Mouse (Mus musculus) testis, postnatal 14 days (tissue): Measurements from ENCODE around the gene Apof.
"Not testable (repeated sequence)": the region's sequence is repeated elsewhere in the genome, so short reads cannot be mapped to it uniquely, and the experiment has no call there.

Source experiments
- DNase-seq: peaks from one replicate; pipeline ENCODE4 v3.0.0; 2021; ENCODE audit warnings: low spot score

The Apof gene

DNA sequence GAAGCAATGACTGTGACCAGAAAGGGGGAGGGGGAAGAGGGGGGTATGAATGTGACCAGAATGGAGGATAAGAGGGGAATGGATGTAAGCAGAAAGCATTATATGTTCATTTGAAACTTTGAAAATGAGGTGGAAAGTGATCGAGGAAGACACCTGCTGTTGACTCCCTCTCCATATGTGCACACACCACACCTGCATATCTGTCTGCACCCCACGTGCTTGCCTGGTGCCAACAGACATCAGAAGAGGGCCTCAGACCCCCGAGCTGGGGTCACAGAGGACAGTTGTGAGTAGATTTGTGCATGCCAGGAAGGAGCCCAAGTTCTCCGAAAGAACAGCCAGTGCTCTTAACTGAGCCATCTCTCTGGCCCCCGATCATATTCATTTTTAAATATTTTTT is 8.5 kb upstream of the Apof start:
- no peak for DNase-seq

DNA sequence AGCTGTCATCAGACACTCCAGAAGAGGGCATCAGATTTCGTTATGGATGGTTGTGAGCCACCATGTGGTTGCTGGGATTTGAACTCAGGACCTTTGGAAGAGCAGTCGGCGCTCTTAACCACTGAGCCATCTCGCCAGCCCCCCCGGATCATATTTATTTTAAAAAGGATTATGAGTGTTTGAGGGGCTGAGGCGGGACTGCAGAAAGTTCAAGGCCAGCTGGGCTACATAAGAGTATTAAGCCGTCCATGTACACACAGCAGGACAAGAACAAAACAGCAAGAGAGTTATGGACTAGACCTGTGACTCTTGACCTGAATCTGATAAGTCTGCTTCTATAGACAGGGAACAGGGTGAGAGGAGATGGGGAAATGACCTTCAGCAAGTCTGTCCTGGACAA is 8.1 kb upstream of the Apof start:
- DNase-seq: not testable (repeated sequence)

DNA sequence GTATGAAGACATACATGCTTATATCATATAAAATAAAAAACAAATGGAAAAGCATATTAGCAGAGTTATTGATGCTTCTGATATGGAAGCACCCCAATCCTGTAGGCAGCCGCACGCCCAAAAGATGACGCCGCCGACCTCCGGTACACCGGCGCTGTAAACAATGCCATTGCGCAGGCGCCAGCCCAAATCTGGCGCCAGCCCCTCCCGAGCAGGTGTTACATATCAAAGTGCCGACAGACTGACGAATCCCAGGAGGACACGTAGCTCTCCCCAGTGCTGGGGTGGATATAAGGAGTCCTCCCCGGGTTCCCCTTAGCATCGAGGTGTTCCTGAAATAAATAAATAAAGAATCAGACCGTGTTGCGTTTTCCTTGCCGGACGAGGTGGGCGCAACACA is 6.2 kb upstream of the Apof start:
- DNase-seq: peak; percentile 77

DNA sequence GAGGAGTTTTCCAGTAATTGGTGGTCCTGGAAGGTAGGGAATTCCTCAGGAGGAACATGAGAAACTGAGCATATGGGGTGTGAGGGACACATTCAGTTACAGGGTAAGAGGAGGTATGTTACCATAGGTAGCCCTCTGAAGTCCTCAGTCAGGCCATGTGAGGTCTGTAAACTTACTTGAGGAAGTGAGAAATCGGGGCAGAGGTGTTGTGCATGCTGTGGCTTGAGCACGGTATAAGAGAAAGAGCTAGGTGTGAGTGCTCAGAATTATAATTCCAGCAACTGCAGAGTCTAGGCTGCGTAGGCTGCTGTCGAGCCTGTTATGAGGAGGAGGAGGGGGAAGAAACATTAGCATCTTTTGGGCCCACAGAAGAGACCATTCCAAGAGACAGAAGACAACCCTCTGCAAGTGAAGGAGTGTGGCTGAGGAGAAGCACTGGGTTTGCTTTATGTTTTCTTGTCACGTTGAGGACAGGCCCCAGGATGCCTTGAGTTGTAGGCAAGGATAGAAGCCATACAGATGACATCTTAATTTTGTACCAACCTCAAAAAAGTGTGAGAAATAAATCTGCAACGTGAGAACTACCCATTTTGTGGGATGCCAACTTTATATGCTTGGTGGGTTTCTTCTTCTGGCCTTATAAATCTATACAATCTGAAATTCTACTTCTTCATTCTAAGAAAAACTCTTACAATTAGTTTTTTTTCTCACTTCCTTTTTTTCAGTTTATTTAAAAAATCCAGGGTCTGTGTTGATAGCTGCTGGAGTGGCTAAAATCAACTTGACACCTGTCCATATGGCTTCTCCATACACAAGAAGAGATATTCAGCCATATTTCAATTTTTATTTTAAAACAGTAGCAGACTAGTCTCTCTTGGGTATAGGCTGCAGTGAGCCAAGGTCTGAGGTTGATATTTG is 4.8 kb upstream of the Apof start:
- DNase-seq: no peak

DNA sequence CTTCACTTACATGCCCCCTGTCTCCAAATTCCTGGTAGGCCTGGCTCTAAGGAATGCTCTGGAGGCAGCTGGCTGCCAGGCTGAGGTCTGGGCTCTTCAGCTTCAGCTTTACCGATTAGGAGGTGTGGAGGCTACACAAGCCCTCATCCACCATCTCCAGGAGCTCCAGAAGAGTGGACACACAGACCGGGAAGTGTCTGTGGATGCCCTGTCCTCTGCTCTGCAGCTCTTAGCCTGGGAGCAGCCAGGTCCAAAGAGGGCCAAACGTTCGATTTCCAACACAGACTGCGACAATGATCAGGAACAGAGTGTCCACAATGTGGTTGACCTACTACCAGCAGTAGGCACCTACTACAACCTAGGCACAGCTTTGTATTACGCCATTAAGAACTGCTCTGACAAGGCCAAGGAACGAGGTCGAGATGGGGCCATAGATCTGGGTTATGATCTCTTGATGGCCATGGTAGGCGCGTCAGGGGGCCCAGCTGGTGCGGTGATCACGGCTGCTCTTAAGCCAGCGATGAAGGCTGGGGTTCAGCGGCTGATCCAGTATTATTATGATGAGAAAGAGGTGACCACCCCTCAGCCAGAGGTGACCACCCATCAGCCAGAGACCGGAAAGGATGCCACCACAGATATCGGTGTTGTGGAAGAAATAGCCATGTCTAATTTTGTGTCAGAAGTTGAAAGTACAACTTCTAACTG is 887 bp downstream of the Apof start:
- no peak for DNase-seq

DNA sequence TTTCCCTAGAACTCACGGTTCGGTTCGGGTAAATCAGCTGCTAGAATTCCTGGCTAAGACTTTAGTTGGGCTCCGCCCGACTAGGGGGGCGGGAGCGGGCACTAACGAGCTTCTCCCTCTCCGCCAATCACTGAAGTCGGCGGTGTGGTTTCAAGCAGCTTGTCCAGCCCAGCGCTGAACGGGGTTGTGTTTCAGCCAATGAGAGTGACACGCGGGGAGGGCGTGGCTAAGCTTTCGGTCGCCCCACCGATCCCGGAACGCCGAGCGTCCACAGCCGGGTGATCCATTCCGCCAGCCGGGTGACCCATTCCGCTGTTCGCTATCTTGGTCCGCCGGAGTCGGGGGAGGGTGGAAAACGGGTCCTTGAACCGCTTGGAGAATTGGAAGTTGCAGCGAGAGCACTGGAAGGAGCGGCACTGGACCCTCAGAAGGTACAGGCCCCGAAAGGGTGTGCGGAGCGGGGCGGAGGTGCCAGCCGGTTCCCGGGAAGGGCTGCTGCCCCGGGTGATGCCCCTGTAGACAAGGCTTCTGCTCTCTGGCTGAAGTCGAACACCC is 1.9 kb downstream of the Apof start, which contains the start of gene Stat2:
Gene Stat2 (plus strand): TSS at position 273 of the 555 bp plus-strand sequence.
- DNase-seq: peak; percentile 95

DNA sequence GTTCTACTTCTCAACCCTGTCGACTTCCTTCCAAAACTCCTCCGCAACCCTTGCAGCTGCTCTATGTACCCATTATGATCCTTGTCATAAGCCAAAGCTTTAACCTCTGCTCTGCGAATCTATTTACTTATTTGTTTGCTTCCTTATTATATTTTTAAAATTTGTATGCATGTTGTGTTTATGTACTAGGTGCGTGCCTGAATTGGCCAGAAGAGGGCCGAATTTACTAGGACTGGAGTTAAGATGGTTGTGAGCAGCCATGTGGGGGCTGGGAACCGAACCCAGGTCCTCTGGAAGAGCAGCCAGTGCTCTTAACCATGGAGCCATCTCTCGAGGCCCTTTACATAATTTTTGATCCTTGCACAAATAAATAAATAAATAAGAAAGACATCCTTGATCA is 2.4 kb downstream of the Apof start:
- DNase-seq: no peak

DNA sequence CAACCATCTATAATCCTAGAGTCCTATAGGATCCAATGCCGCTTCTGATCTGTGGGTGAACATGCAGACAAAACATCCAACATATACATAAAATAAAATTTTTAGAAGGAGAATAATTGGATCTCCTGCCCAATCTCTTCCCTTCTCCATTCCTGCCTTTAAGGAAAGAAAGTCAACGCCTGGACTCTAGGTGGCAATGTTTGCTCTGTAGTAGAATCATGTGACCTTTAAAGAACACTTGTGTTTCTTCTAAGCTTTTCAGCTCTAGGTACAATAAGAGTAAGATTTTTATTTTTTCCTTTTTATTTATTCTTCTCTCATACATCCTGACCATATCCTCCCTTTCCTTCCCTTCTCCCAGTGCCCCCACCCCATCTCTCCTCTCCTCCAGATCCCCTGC is 3.4 kb downstream of the Apof start:
- no peak for DNase-seq

DNA sequence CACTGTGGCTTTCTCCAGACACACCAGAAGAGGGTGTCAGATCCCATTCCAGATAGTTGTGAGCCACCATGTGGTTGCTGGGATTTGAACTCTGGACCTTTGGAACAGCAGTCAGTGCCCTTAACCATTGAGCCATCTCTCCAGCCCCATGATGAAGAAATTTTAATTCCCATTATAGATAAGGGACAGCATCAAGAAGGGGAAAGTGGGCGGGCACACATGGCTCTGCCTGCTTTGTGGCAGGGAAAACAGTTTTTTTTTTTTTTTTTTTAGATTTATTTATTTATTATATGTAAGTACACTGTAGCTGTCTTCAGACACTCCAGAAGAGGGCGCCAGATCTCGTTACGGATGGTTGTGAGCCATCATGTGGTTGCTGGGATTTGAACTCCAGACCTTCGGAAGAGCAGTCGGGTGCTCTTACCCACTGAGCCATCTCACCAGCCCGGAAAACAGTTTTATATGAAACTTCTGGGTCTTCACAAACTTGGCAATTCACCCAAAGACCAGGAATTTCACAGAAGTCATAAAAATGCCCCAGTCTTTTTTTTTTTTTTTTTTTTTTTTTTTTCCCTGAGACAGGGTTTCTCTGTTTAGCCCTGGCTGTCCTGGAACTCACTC is 4.5 kb downstream of the Apof start:
- not testable (repeated sequence) for DNase-seq

DNA sequence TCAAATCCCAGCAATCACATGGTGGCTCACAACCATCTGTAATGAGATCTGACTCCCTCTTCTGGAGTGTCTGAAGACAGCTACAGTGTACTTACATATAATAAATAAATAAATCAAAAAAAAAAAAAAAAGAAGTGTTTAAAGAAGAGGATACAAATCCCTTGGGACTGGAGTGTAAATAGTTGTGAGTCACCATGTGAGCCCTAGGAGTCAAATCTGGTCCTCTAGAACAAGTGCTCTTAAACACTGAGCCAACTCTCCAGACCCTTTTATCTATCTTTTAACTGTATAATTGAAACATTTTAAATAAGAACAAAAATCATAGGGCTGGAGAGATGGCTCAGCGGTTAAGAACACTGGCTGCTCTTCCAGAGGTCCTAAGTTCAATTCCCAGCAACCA is 6.9 kb downstream of the Apof start:
- DNase-seq: not testable (repeated sequence)

DNA sequence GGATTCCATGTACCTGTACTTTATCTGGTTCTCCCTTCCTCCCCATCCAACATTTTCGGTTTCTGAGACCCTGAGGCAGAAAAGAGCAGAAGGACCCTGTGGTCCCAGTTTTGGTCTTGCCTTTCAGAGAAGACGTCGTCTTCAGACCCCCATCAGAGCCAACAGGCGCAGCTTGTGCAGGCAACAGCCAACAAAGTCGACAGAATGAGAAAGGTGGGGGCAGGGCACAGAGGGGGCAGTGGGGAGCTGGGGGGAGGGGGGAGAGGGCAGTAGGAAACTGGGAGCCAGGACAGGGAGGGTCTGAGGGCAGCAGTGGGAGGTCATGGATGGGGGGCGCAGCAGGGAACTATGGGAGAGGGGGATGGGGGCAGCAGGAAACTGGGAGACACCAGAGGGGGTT is 9.7 kb downstream of the Apof start:
- no peak for DNase-seq

DNA sequence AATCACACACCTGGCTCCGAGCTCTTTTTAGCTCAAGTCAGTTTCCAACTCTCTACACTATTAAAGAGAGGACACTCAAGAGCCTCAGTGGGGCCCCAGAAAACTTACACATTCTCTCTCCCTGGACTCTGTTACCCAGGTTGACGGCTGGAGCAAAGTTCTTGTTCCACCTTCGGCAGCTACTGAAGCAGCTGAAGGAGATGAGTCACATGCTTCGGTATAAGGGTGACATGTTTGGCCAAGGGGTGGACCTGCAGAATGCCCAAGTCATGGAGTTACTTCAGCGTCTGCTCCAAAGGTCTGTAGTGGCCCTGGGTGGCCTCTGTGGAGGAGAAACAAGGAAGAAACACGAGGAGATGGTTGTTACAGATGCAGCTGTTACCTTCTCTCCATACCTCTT is 12.5 kb downstream of the Apof start:
- no peak for DNase-seq

DNA sequence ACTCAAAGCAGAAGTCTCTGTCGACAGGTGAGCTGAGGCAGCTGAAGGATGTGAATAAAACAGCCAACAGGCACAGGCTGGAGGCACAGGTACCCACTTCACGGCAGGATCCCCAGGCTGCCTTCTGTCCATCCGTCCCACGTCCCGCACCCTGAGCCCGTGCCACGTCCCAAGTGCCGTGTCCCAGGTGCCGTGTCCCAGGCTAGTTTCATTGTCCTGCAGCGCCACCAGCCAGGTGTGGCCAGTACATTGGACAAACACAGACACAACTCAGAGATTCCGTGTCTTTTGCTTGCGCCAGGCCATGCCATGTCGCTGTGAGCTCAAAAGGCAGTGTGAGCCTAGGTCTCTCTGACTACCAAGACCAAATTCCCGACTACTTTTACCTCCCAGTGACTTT is 13.2 kb downstream of the Apof start:
- no peak for DNase-seq

DNA sequence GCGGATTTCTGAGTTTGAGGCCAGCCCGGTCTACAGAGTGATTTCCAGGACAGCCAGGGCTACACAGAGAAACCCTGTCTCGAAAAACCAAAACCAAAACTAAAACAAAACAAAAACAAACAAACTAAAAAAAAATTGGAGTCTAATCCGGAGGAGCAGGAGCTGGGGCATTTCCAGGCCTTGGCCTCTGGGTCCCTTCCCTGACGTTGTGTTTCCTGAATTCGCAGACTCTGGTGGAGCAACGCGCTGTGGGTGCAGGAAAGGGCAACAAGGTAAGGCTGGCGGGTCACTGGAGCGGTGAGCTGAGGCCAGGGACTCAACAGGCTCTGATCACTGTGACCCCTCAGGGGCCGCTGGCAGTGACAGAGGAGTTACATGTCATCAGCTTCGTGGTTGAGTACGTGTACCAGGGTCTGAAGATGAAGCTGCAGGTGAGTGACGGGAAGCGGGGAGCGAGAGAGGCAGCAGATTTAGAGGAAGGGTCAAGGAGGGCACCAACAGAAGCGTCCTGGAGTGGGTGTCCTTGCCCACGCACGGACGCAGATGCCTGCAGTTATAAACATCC is 14.5 kb downstream of the Apof start:
- DNase-seq: no peak

DNA sequence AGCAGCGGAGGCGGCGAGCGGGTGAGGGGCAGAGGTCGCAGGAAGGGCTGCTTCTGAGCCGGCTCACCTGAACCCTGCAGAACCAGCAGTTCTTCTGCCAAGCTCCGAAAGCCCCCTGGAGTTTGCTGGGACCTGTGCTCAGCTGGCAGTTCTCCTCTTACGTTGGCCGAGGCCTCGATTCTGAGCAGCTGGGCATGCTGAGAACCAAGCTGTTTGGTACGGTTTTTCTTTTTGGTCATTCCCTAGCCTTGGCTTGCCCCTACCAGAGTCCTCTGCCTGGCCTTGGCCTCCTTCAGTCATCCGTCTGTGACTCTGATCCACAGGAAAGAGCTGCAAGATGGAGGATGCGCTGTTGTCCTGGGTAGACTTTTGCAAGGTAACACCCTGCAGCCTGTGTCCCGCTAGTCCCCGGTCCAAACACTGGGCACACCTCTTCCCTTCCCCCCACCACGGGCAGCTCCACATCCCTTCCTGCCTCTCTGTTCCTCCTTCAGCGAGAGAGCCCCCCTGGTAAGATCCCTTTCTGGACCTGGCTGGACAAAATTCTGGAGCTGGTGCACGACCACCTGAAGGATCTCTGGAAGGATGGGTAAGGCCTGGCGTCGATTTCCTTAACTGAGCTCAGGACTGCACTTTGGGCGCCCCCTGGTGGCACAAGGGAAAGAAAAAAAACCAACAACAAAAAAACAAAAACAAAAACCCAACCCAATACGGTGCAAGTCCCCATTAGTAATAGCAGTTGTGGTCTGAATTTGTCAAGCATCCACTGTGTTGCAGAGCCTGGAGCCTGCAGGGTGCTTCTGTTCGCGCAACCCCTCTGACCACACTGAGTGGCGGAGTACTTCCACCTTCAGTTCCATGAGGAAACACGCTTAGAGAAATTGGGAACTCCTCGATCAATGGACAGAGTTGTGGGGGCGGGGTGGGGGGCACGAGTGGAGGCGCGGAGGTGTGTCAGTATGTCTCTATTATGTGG is 15.4 kb downstream of the Apof start:
- DNase-seq: no peak

DNA sequence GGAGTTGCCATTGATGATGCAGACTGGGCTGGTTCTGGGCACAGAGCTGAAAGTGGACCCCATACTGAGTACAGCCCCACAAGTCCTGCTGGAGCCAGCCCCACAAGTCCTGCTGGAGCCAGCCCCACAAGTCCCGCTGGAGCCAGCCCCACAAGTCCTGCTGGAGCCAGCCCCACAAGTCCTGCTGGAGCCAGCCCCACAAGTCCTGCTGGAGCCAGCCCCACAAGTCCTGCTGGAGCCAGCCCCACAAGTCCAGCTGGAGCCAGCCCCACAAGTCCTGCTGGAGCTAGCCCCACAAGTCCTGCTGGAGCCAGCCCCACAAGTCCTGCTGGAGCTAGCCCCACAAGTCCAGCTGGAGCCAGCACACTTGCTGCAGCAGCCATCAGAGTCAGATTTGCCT is 22.1 kb downstream of the Apof start:
- DNase-seq: not testable (repeated sequence)

DNA sequence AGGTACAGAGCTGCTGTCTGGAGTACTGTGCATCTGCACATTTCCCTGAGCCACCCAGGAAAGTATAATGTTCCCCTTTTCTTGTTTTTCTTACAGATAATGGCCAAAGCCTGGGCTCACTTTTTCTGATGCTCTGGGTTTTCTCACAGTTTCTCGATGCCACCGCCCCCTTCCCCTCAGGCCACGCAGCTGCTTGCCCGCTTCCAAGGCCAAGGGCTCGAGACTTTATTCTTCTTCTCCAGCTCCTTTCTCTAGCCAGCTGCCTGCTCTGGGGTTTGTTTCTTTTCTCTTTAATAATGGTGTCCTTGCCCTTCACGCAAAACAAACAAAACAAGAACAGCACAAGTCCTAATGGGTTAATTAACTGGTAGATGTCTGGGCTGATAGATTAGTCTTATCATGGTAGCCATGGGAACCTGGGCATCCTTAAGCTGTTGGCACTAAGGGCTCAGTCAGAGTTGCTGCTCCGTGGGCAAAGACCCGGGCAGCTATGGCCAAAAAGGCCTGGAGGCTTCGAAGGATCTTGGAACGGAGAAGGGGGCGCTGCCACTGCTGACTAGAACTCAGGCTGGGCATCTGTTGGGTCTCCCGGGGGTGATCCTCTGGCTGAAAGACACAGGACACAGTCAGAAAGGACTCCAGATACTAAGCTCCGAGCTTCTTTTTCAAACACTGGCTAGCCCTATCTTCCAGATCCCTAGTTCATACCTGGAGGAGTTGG is 28.1 kb downstream of the Apof start:
- DNase-seq: no peak

DNA sequence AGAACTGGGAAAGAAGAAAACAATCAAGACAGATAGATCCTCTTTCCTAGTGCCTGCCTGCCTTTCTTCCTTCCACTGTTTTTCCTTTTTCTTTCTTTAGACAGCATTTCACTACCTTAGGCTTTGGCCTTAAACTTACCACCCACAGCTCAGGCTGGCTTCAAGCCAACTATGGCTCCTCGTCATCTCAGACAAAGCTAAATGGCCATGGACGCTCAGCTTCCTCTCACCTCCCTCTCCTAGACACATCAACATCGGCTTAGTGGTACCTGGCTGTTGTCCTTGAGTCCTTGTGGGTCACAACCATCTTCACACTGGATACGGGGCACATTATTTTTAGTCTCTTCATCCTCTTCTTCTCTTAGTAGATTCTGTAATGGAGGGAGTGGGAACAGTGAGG is 28.8 kb downstream of the Apof start:
- DNase-seq: no peak

DNA sequence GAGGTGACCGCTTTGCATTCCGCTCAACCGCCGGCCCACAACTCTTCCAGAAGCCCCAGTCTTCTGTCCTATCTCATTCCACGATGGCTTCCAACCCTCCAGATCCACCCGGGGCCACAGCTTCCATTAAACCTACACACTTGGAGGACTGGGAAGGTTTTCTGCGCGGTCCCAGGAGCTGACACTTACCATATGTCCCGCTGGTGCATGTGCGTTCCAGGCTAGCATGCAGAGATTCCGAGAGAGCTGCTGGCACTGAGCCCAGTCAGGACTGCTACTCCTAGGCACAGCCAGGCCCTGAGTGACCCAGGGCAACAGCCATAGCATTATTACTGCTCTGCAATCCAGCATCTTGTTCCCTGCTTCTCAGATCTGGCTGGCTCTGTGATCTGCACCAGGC is 29.2 kb downstream of the Apof start:
- peak; percentile 47 for DNase-seq

DNA sequence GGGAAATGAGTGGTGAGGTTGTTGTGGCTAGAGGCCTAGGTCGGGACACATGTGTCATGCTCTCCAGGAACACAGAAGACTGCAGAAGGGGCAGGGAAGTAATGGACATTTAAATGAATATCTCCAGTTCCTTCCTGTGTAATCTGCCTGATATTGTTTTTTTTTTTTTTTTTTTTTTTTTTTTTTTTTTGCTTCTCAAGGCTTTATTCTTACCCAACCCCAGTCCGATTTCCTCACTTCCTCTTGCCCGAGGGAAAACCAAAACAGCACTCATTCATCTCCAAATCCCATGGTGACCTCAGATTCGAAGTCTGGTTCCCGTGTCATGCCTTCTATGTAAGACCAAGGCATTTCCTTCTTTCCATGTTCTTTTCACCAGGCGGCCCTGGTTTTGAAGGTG is 29.8 kb downstream of the Apof start:
- no peak for DNase-seq
